Mouse (Mus musculus): ENCODE results near the gene Clic6. TPM values are rescaled to one million over a fixed set of nuclear protein-coding genes. Genes with fewer than 3 reads are reported as not detected.

Clic6 gene
- total and polyA plus RNA-seq, 3 experiments: 0.24 to 1.2 TPM; not detected in 1

DNA sequence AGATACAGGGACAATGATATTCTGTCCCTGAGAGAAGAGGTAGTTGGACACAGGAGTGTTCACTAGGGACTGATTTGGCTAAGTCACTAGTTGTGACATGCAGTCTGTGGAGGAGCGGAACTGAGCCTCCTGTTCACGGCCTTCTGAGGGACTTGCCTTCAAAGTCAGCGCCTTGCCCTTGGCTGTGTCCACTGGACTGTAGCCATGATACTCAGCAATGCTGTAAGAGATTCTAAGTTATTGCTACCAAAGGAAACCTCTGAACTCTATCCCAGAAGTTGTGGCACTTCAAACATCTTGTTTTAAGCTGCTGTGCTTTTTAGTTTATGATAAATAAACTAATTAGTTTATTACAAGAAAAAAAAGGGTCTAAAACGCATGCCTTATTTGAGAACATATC lies 102.3 kb downstream of the Clic6 start:
- in situ Hi-C loops (cut with MboI; ENCODE audit: low pct_ligation_motif_present, low pct_unique_long_range_greater_than_20kb, low sequenced_read_pairs) (no loop called here), dilution Hi-C loops (cut with MboI; ENCODE audit: extremely low pct_ligation_motif_present, extremely low pct_unique_long_range_greater_than_20kb, low sequenced_read_pairs) (no loop called here)
- no peaks in the 10 kb centered on the region for H3K27me3 ChIP-seq (replicated peaks)
- no peaks in the 10 kb centered on the region for H3K9me3 ChIP-seq (replicated peaks; ENCODE audit: low read length)
- no peak for TF ChIP-seq MAFK (IDR thresholded peaks at IDR 0.05; ENCODE audit: insufficient replicate concordance, low read length)
- TF ChIP-seq USF1 (IDR thresholded peaks at IDR 0.05; ENCODE audit: low read depth, low read length): no peak
- no peak for TF ChIP-seq IRF4 (IDR thresholded peaks at IDR 0.05; ENCODE audit: low read depth, low read length)
- TF ChIP-seq RCOR1 (conservative IDR thresholded peaks at IDR 0.05; ENCODE audit: low read depth, low read length): no peak
- no peak for TF ChIP-seq CHD2 (IDR thresholded peaks at IDR 0.05; ENCODE audit: low read length)
- no peak for TF ChIP-seq NRF1 (IDR thresholded peaks at IDR 0.05; ENCODE audit: low read depth, low read length)
- no peak for TF ChIP-seq NELFE (IDR thresholded peaks at IDR 0.05; ENCODE audit: low read depth, low read length)
- no peak for TF ChIP-seq E2F4 (IDR thresholded peaks at IDR 0.05; ENCODE audit: insufficient replicate concordance, low read depth, low read length)
- no peak for TF ChIP-seq MYC (IDR thresholded peaks at IDR 0.05; ENCODE audit: low read depth, low read length)
- no peak for TF ChIP-seq ETS1 (conservative IDR thresholded peaks at IDR 0.05; ENCODE audit: low read depth, low read length)
- TF ChIP-seq CHD1 (IDR thresholded peaks at IDR 0.05; ENCODE audit: low read depth, low read length): no peak
- TF ChIP-seq SIN3A (IDR thresholded peaks at IDR 0.05; ENCODE audit: low read length): no peak
- TF ChIP-seq HCFC1 (IDR thresholded peaks at IDR 0.05; ENCODE audit: low read depth, low read length): no peak
- TF ChIP-seq SMC3 (IDR thresholded peaks at IDR 0.05; ENCODE audit: low read depth, low read length): no peak
- TF ChIP-seq ZMIZ1 (IDR thresholded peaks at IDR 0.05; ENCODE audit: low read depth, low read length): no peak
- TF ChIP-seq UBTF (IDR thresholded peaks at IDR 0.05; ENCODE audit: low read depth, low read length): no peak
- no peak overlapping the region for H3K4me2 ChIP-seq (ENCODE audit: insufficient read depth, low read depth, poor library complexity, severe bottlenecking)
- H3K9ac ChIP-seq (ENCODE audit: insufficient read depth, low read depth): no peak overlapping the region
- no peaks in the 10 kb centered on the region for H3K36me3 ChIP-seq (replicated peaks in 1 of 2; ENCODE audit: control insufficient read depth in 1 of 2, insufficient read depth in 1 of 2, low read length in 1 of 2)
- no peaks in the 10 kb centered on the region for H3K79me2 ChIP-seq (replicated peaks; ENCODE audit: control insufficient read depth, extremely low read depth, insufficient read depth, poor library complexity, severe bottlenecking)
- no peak for DNase-seq (ENCODE audit: extremely low read depth)
- H3K27ac ChIP-seq (ENCODE audit: insufficient read depth, low read depth): no peak overlapping the region
- no peak overlapping the region for H3K4me3 ChIP-seq (replicated peaks in 1 of 3; ENCODE audit: low read depth in 2 of 3, low read length in 2 of 3, poor library complexity in 1 of 3)
- H3K4me1 ChIP-seq (ENCODE audit: control insufficient read depth in 1 of 2, insufficient read depth in 2 of 2): 0 out of 4 replicates have a peak, but pooled peaks cover 0 to 3% of the 10 kb centered on the region in 2 experiments

Other genes with a start within 250 kb of the Clic6 start
- not detected in 2 replicates for gene Kcne2, start 193.3 kb upstream of the Clic6 start, total RNA-seq (2012; rRNA removed)
- gene Kcne2, start 193.3 kb upstream of the Clic6 start, total RNA-seq (2014; rRNA removed): not detected in 2 replicates
- not detected in 2 replicates for gene Kcne2, start 193.3 kb upstream of the Clic6 start, polyA plus RNA-seq (2012; ENCODE audit: insufficient read length, low read depth)
- gene Smim11, start 184.4 kb upstream of the Clic6 start, total RNA-seq (2012; rRNA removed): 85.8 and 121 TPM in 2 replicates
- 93.0 and 97.4 TPM in 2 replicates for gene Smim11, start 184.4 kb upstream of the Clic6 start, total RNA-seq (2014; rRNA removed)
- 125 and 127 TPM in 2 replicates for gene Smim11, start 184.4 kb upstream of the Clic6 start, polyA plus RNA-seq (2012; ENCODE audit: insufficient read length, low read depth)
- not detected in 2 replicates for gene Fam243, start 164.3 kb upstream of the Clic6 start, total RNA-seq (2012; rRNA removed)
- not detected in 2 replicates for gene Fam243, start 164.3 kb upstream of the Clic6 start, total RNA-seq (2014; rRNA removed)
- gene Fam243, start 164.3 kb upstream of the Clic6 start, polyA plus RNA-seq (2012; ENCODE audit: insufficient read length, low read depth): not detected in 2 replicates
- gene Kcne1, start 126.3 kb upstream of the Clic6 start, total RNA-seq (2012; rRNA removed): not detected in 2 replicates
- 0.48 TPM in 1 of 2 replicates, not detected in the other for gene Kcne1, start 126.3 kb upstream of the Clic6 start, total RNA-seq (2014; rRNA removed)
- gene Kcne1, start 126.3 kb upstream of the Clic6 start, polyA plus RNA-seq (2012; ENCODE audit: insufficient read length, low read depth): 0.26 TPM in 1 of 2 replicates, not detected in the other
- 10.0 and 10.5 TPM in 2 replicates for gene Rcan1, start 14.9 kb upstream of the Clic6 start, total RNA-seq (2012; rRNA removed)
- 15.3 and 15.5 TPM in 2 replicates for gene Rcan1, start 14.9 kb upstream of the Clic6 start, total RNA-seq (2014; rRNA removed)
- 12.4 and 13.5 TPM in 2 replicates for gene Rcan1, start 14.9 kb upstream of the Clic6 start, polyA plus RNA-seq (2012; ENCODE audit: insufficient read length, low read depth)